27 mouse cellular contexts compared by ENCODE assay signal in the genomic region with DNA sequence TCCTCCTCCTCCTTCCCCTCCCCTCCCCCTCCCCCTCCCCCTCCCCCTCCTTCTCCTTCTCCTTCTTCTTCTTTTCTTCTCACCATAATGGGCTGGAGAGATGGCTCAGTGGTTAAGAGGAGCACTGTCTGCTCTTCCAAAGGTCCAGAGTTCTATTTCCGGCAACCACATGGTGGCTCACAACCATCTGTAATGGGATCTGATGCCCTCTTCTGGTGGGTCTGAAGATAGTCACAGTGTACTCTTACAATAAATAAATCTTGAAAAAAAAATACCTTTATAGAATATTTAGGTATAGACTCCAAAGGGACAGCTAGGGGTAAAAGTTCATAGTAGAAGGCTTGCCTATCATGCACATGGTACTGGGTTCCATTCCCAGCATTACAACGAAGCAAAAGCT. TPM values are rescaled to one million over a fixed set of nuclear protein-coding genes. Genes with fewer than 3 reads are reported as not detected.
DNase-seq lines count a peak whose midpoint lies in the region; ATAC-seq and TF ChIP-seq lines count a peak whose summit lies in the region.
"Had no signal": no experiment of that assay in that cellular context is flagged by ENCODE, and none has a peak within 500 bp of the region (broad histone marks: within the 10 kb centered on the region; RNA-seq: fewer than 3 reads in every experiment).

No protein-coding gene starts in this region.

- no peak for TF ChIP-seq POLR2A in thymus, adult 2 months (IDR thresholded peaks at IDR 0.05; ENCODE audit: control insufficient read depth, extremely low read depth, insufficient read depth, low read length, poor library complexity)

- H3K4me2 ChIP-seq in liver, postnatal 0 days (ENCODE audit: low read depth, low read length): no peak overlapping the region
- H3K4me2 ChIP-seq: forebrain, embryonic 13.5 days; heart, embryonic 11.5 days; hindbrain, embryonic 12.5 days; hindbrain, embryonic 15.5 days; intestine, embryonic 15.5 days had no signal

- no peak for ATAC-seq in liver, postnatal 0 days
- ATAC-seq: forebrain, embryonic 13.5 days; forebrain, embryonic 16.5 days; intestine, embryonic 15.5 days had no signal

- H3K36me3 ChIP-seq in ES-E14 (ENCODE audit: control insufficient read depth, insufficient read depth, low read length, poor library complexity, severe bottlenecking): no peaks in the 10 kb centered on the region
- H3K36me3 ChIP-seq in liver, postnatal 0 days (replicated peaks; ENCODE audit: insufficient read depth, low read length): no peaks in the 10 kb centered on the region
- H3K36me3 ChIP-seq in thymus, adult 2 months (ENCODE audit: control insufficient read depth, insufficient read depth, low read length): no peaks in the 10 kb centered on the region
- H3K36me3 ChIP-seq: forebrain, embryonic 10.5 days; hindbrain, embryonic 12.5 days; hindbrain, embryonic 15.5 days; intestine, embryonic 15.5 days had no signal

- H3K27me3 ChIP-seq in liver, postnatal 0 days (ENCODE audit: insufficient read depth, low read length): no peaks in the 10 kb centered on the region
- no peaks in the 10 kb centered on the region for H3K27me3 ChIP-seq in thymus, adult 2 months (ENCODE audit: control insufficient read depth, insufficient read depth, low read length)
- H3K27me3 ChIP-seq: CH12.LX; forebrain, embryonic 13.5 days; hindbrain, embryonic 12.5 days; hindbrain, embryonic 15.5 days; intestine, embryonic 15.5 days had no signal

- WGBS in liver, postnatal 0 days (ENCODE audit: insufficient replicate concordance): 84% methylated on average over 2 of the region's 2 CpGs
- WGBS in thymus, adult 2 months: 88% methylated on average over 2 of the region's 2 CpGs

- TF ChIP-seq CTCF in layer of hippocampus, adult 2 months (conservative IDR thresholded peaks at IDR 0.05): peak; percentile 28; the same call in 1 of the 2 replicates
- TF ChIP-seq CTCF in liver, postnatal 0 days (IDR thresholded peaks at IDR 0.05; ENCODE audit: low read depth): no peak
- no peak for TF ChIP-seq CTCF in thymus, adult 2 months (IDR thresholded peaks at IDR 0.05; ENCODE audit: borderline replicate concordance, control insufficient read depth, extremely low read depth, insufficient read depth, low read length, poor library complexity)

- peaks cover 0 to 6% of the 10 kb centered on the region in 2 experiments; a peak in 1 of 4 replicates for H3K4me1 ChIP-seq in ES-E14 (ENCODE audit: control insufficient read depth in 2 of 2, insufficient read depth in 2 of 2, low read length in 2 of 2, poor library complexity in 1 of 2)
- no peaks in the 10 kb centered on the region for H3K4me1 ChIP-seq in liver, postnatal 0 days (ENCODE audit: insufficient read depth)
- H3K4me1 ChIP-seq in thymus, adult 2 months (replicated peaks; ENCODE audit: control insufficient read depth, insufficient read depth, low read length): peaks cover 5% of the 10 kb centered on the region; the same call in 1 of the 2 replicates
- H3K4me1 ChIP-seq: forebrain, embryonic 13.5 days; hindbrain, embryonic 12.5 days; hindbrain, embryonic 15.5 days had no signal

- H3K4me3 ChIP-seq in layer of hippocampus, adult 2 months: no peak overlapping the region
- no peak overlapping the region for H3K4me3 ChIP-seq in ES-E14 (ENCODE audit: insufficient read depth in 1 of 2, low read depth in 1 of 2, low read length in 2 of 2, poor library complexity in 1 of 2, severe bottlenecking in 1 of 2)
- no peak overlapping the region for H3K4me3 ChIP-seq in liver, postnatal 0 days (ENCODE audit: low read depth, low read length)
- H3K4me3 ChIP-seq in thymus, adult 2 months (ENCODE audit: control insufficient read depth, insufficient read depth, low read length): no peak overlapping the region
- H3K4me3 ChIP-seq: forebrain, embryonic 10.5 days; forebrain, embryonic 13.5 days; hindbrain, embryonic 12.5 days; hindbrain, embryonic 15.5 days; intestine, embryonic 15.5 days had no signal

- H3K9me3 ChIP-seq in ES-E14 (ENCODE audit: control insufficient read depth, insufficient read depth, low read depth, low read length): no peaks in the 10 kb centered on the region
- no peaks in the 10 kb centered on the region for H3K9me3 ChIP-seq in liver, postnatal 0 days (ENCODE audit: low read length)
- H3K9me3 ChIP-seq: forebrain, embryonic 10.5 days; forebrain, embryonic 13.5 days; hindbrain, embryonic 12.5 days; hindbrain, embryonic 15.5 days; intestine, embryonic 15.5 days had no signal

- in situ Hi-C loops in ES-E14 (cut with MboI; ENCODE audit: low sequenced_read_pairs in 2 of 2, unreplicated experiment in 2 of 2): no loop called here

- H3K9ac ChIP-seq in ES-E14 (ENCODE audit: insufficient read depth, low read depth, low read length, poor library complexity, severe bottlenecking): no peak overlapping the region
- H3K9ac ChIP-seq in liver, postnatal 0 days (replicated peaks): no peak overlapping the region
- H3K9ac ChIP-seq: forebrain, embryonic 13.5 days; hindbrain, embryonic 12.5 days; hindbrain, embryonic 15.5 days; intestine, embryonic 15.5 days had no signal

- DNase-seq in layer of hippocampus, adult 2 months (ENCODE audit: low spot score in 2 of 2): no peak
- no peak for DNase-seq in layer of hippocampus, adult 18-20 months (ENCODE audit: low spot score in 2 of 2)
- DNase-seq in ES-E14 (ENCODE audit: low read depth, low spot score) (no peak), ZHBTc4 (ENCODE audit: low read depth, low spot score) (peak; percentile 55)
- no peak for DNase-seq in liver, postnatal 0 days
- no peak for DNase-seq in heart, adult 11 months
- no peak for DNase-seq in thymus, adult 2 months
- DNase-seq: adrenal gland, adult 8-10 months; adrenal gland, postnatal 25 days; B cell, adult 2 months; cerebellum, adult 11-12 months; cerebellum, adult 8-10 months; cerebellum, postnatal 10 days; gastrocnemius, postnatal 10 days; gastrocnemius, postnatal 36 days had no signal

- no peak overlapping the region for H3K27ac ChIP-seq in layer of hippocampus, adult 2 months
- no peak overlapping the region for H3K27ac ChIP-seq in ES-E14 (ENCODE audit: insufficient read depth, low read depth, low read length, poor library complexity, severe bottlenecking)
- H3K27ac ChIP-seq in liver, postnatal 0 days (ENCODE audit: low read depth): no peak overlapping the region
- no peak overlapping the region for H3K27ac ChIP-seq in thymus, adult 2 months (ENCODE audit: control insufficient read depth, insufficient read depth, low read length)
- H3K27ac ChIP-seq: forebrain, embryonic 10.5 days; forebrain, embryonic 13.5 days; hindbrain, embryonic 12.5 days; hindbrain, embryonic 15.5 days; intestine, embryonic 15.5 days had no signal

- no peak for TF ChIP-seq EP300 in liver, postnatal 0 days (IDR thresholded peaks at IDR 0.05; ENCODE audit: low read depth)

TF ChIP-seq in ES-E14, 5 proteins besides CTCF, POLR2A, EP300 and RAD21:
- TF ChIP-seq ZNF384 (IDR thresholded peaks at IDR 0.05; ENCODE audit: low read depth, low read length) (0 out of 2 replicates have a peak, but pooled peaks have one; percentile 10), CHD2 (IDR thresholded peaks at IDR 0.05; ENCODE audit: low read depth, low read length) (no peak)

RNA-seq across cellular contexts. Expression of a gene that starts 9.3 kb away (rescaled TPM):
- under 1 TPM; 0.47 to 0.59 TPM for total RNA-seq in layer of hippocampus, adult 2 months (2021)
- total RNA-seq in layer of hippocampus, adult 18-20 months (2021): under 1 TPM; 0.57 to 0.86 TPM
- 0.18 TPM in 1 of 2 replicates, not detected in the other for total RNA-seq in ES-E14 (2012; rRNA removed)
- polyA plus RNA-seq in liver, postnatal 0 days (2015; fragmentation: Nextera tagmentation; extraction: Ambion mirVana): not detected in 2 replicates
- 0.44 TPM in 1 of 2 replicates, not detected in the other for polyA plus RNA-seq in thymus, adult 2 months (2012; rRNA removed)
- total RNA-seq: CH12.LX; gastrocnemius, adult 18-20 months; gastrocnemius, postnatal 36 days; granulocyte monocyte progenitor cell, adult 5-6 weeks; heart, postnatal 25 days; hematopoietic stem cell, adult 5-6 weeks had no signal

RNA-seq across cellular contexts. Expression of a gene that starts 9.5 kb away (rescaled TPM):
- 1 to 10 TPM; 4.7 to 4.9 TPM for total RNA-seq in layer of hippocampus, adult 2 months (2021)
- 1 to 10 TPM; 5.1 to 6.0 TPM for total RNA-seq in layer of hippocampus, adult 18-20 months (2021)
- 2.2 and 3.4 TPM in 2 replicates for total RNA-seq in ES-E14 (2012; rRNA removed)
- polyA plus RNA-seq in liver, postnatal 0 days (2015; fragmentation: Nextera tagmentation; extraction: Ambion mirVana): 48.6 and 57.1 TPM in 2 replicates
- polyA plus RNA-seq in thymus, adult 2 months (2012; rRNA removed): 14.5 and 16.1 TPM in 2 replicates
- total RNA-seq: hematopoietic stem cell, adult 5-6 weeks had no signal
